Comparison of ENCODE assay signal across 8 mouse cellular contexts in the genomic region with DNA sequence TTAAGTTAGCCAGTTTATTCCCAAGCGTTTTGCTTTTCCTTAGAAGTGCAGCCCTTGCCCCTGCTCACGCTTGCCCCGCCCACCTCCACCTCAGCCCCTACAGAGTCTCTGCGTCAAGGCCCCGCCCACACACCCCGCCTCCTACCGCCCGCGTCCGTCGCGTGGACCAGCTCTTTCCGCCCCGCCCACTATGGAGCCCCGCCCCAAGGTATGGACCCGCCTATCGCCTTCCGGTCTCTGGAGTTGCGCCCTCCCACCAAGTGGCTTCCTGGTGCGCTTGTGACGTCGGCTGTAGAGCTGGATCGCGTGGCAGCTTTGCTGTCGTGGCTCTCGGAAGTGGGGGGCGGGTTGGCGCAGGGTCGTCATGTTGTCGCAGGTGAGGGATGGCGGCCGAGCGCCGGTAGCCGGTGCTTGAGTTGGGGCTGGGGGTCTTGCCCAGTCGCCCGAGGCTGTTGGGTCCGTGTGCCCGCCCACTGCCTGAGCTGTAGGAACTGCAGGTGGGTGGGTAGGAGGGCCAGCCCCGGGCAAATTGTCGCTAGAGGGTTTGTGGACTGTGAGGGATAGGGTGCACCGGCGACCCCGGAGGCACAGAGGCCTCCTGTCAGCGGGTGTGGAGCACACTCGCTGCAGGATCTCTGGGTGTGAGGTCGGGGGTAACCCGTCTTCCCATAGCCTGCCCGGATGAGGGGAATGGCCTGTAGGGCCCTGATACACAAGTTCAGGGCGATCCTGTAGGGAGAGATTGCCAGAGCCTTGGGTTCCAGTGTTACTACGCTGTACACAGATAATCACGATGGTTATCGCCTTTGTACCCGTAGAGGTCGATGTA. TPM values are rescaled to one million over a fixed set of nuclear protein-coding genes. Genes with fewer than 3 reads are reported as not detected.
DNase-seq lines count a peak whose midpoint lies in the region; ATAC-seq lines count a peak whose summit lies in the region.

A gene (plus strand): TSS at position 236 of the 829 bp plus-strand sequence.

- peak within 1 kb of the TSS; percentile 95 for H3K9ac ChIP-seq in hindbrain, embryonic 15.5 days

- peak within 1 kb of the TSS; percentile 89 for H3K27ac ChIP-seq in hindbrain, embryonic 15.5 days (replicated peaks)

- WGBS in hindbrain, embryonic 15.5 days, result 1% methylated on average over 55 of the region's 55 CpGs

- H3K36me3 ChIP-seq in hindbrain, embryonic 15.5 days, result peaks cover 4% of the 10 kb centered on the region; the same call in 1 of the 2 replicates

- no peaks in the 10 kb centered on the region for H3K9me3 ChIP-seq in hindbrain, embryonic 15.5 days

- H3K4me1 ChIP-seq in hindbrain, embryonic 15.5 days (replicated peaks), result peaks cover 15% of the 10 kb centered on the region

- DNase-seq in T-cell, adult 2 months (ENCODE audit: low spot score), result peak; percentile 98
- DNase-seq in cerebellum, postnatal 36 days, result peak; percentile 97 to 99
- peak; percentile 96 to 97 for DNase-seq in frontal cortex, postnatal 36 days (ENCODE audit: low spot score in 2 of 2)
- DNase-seq in left cerebral cortex, adult 11 months (ENCODE audit: low spot score), result peak; percentile 95
- peak; percentile 98 to 99 for DNase-seq in lung, postnatal 4 days
- peak; percentile 97 for DNase-seq in retina, postnatal 7 days (ENCODE audit: low read depth, low spot score)
- peak; percentile 80 for DNase-seq in urinary bladder, adult 2 months (ENCODE audit: low spot score)

- H3K4me3 ChIP-seq in hindbrain, embryonic 15.5 days, result peak within 1 kb of the TSS; percentile 93

- H3K4me2 ChIP-seq in hindbrain, embryonic 15.5 days, result peak within 1 kb of the TSS; percentile 85

- peak; percentile 98 for ATAC-seq in hindbrain, embryonic 15.5 days (ENCODE audit: low FRiP score, low read depth)

- no peaks in the 10 kb centered on the region for H3K27me3 ChIP-seq in hindbrain, embryonic 15.5 days

RNA-seq across cellular contexts. Expression of the gene that starts here (rescaled TPM):
- 52.4 and 53.8 TPM in 2 replicates for polyA plus RNA-seq in hindbrain, embryonic 15.5 days (2015; fragmentation: Nextera tagmentation; extraction: Ambion mirVana)
- 44.5 and 51.3 TPM in 2 replicates for polyA plus RNA-seq in urinary bladder, adult 2 months (2012; rRNA removed)

Comparison
In these comparisons a context has a peak if more than half of its experiments do, and no peak if none do; other contexts are left out.
1. Peak in every context shown above with its lines: DNase-seq, ATAC-seq, H3K4me3 ChIP-seq and H3K27ac ChIP-seq.